Mouse (Mus musculus): Measurements from ENCODE around the gene Trim21.

DNA sequence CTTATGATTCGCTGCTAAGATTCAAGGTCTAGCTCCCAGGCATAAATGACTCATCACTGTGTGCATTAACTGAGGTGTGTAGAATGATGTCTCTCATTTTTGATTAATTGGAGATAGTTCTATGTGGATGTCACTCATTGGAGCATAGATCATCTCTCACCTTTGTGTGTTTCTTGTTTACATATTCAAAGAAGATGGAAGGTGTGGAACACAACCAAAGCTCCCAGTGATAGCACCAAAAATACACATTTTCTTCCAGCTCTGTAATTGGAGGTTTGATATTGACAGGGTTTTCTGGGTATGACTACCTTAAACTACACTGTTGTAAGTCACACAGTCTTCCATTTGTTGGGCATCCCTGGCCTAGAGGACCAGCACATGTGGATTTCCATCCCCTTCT lies 30.8 kb downstream of the Trim21 start, which contains the start of gene Olfr547:
- TF ChIP-seq CTCF (IDR thresholded peaks at IDR 0.05; ENCODE audit: insufficient read depth, low read length) = no peak
- no peak for TF ChIP-seq POLR2A (IDR thresholded peaks at IDR 0.05; ENCODE audit: borderline replicate concordance, extremely low read depth, low read depth, low read length)
